Mouse (Mus musculus) lung, postnatal 0 days (tissue): ENCODE data around the gene Angptl8. TPM values are rescaled to one million over a fixed set of nuclear protein-coding genes. Genes with fewer than 3 reads are reported as not detected.
A peak's percentile ranks its signal among the peaks of the same experiment; 100 is the strongest.

ENCODE experiments used
- ATAC-seq: fragments of 200-750 bp; cut with Nextera tagmentation; 2 replicates; pipeline ENCODE4 v1.8.0; 2017; ENCODE audit warnings: moderate library complexity
- DNase-seq: peaks from one replicate; pipeline ENCODE4 v3.0.0-alpha.2; 2016; ENCODE audit warnings: low spot score
- H3K27ac ChIP-seq: fragments of 300-500 bp; sonication (generic); 2 replicates; pipeline ENCODE4 v1.5.1; 2014; ENCODE audit warnings: antibody characterized with exemption, mild to moderate bottlenecking, low read length, mixed read lengths
- H3K27me3 ChIP-seq: fragments of 300-500 bp; sonication (generic); replicated peaks from 2 replicates; pipeline ENCODE4 v1.6.1; 2014; ENCODE audit warnings: low read length, mixed read lengths; ENCODE audit not compliant: insufficient read depth
- H3K36me3 ChIP-seq: fragments of 300-500 bp; sonication (generic); 2 replicates; pipeline ENCODE4 v1.6.1; 2014; ENCODE audit warnings: low read length, mixed read lengths; ENCODE audit not compliant: insufficient read depth
- H3K4me1 ChIP-seq: fragments of 300-500 bp; sonication (generic); 2 replicates; pipeline ENCODE4 v1.6.1; 2014; ENCODE audit warnings: antibody characterized with exemption, low read depth, low read length, mixed read lengths; ENCODE audit not compliant: insufficient read depth
- H3K4me2 ChIP-seq: fragments of 300-500 bp; sonication (generic); replicated peaks from 2 replicates; pipeline ENCODE4 v1.6.1; 2014; ENCODE audit warnings: low read depth, mild to moderate bottlenecking, low read length, moderate library complexity, mixed read lengths
- H3K4me3 ChIP-seq: fragments of 300-500 bp; sonication (generic); 2 replicates; pipeline ENCODE4 v1.5.1; 2014; ENCODE audit warnings: low read depth, low read length
- H3K9ac ChIP-seq: fragments of 300-500 bp; sonication (generic); replicated peaks from 2 replicates; pipeline ENCODE4 v1.6.1; 2014; ENCODE audit warnings: low read depth, mild to moderate bottlenecking
- H3K9me3 ChIP-seq: fragments of 300-500 bp; sonication (generic); 2 replicates; pipeline ENCODE4 v1.6.1; 2016; ENCODE audit warnings: low read length, mixed read lengths
- CTCF ChIP-seq: IDR thresholded peaks from 2 replicates; pipeline ENCODE4 v1.5.1; 2016; ENCODE audit warnings: antibody characterized with exemption, mild to moderate bottlenecking
- EP300 ChIP-seq: IDR thresholded peaks from 2 replicates; pipeline ENCODE4 v1.6.1; 2016; ENCODE audit warnings: antibody characterized with exemption, mild to moderate bottlenecking, control low read depth
- WGBS: fragments of 180-500 bp; shearing (Covaris S2); extraction: QIAGEN DNeasy Blood & Tissue Kit; methylation state at CpG from one replicate; pipeline ENCODE4 v1.1.7; 2014; 5-methylcytosine and 5-hydroxymethylcytosine counted together
- microRNA-seq: library from miRNA; unstranded; fragments of <30 nt; microRNA quantifications from one replicate; pipeline ENCODE4, GENCODE M21; 2016
- polyA plus RNA-seq: library from polyadenylated mRNA; unstranded; fragments of >200 nt; fragmentation: Nextera tagmentation; extraction: Ambion mirVana; gene quantifications from 2 replicates; pipeline ENCODE4 v1.2.1, GENCODE M21; 2015

Angptl8 gene
- polyA plus RNA-seq, 1 experiment from 2014 or later: 7.4 TPM

DNA sequence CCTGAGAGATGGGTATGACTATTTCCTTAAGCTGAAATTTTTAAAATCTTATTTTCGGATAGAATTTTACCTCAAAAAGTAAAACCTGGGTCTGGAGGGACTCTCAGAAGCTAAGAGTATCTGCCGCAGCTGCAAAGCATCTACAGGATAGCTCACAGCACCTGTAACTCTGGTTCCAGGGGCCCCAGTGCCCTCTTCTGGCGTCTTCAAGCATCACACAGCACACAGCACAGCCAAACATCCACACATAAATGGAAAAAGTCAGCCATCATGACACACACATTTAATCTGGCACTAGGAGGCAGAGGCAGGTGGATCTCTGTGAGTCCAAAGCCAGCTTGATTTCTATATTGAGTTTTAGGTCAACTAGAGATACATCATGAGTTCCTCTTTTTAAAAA is 41.3 kb downstream of the Angptl8 start:
- H3K4me1 ChIP-seq: no peaks in the 10 kb centered on the region
- no peak overlapping the region for H3K27ac ChIP-seq
- H3K27me3 ChIP-seq: no peaks in the 10 kb centered on the region
- H3K36me3 ChIP-seq: no peaks in the 10 kb centered on the region
- no peak overlapping the region for H3K9ac ChIP-seq
- H3K9me3 ChIP-seq: no peaks in the 10 kb centered on the region
- DNase-seq (no peak), ATAC-seq (no peak)
- 57% methylated on average over 3 of the region's 3 CpGs for WGBS
- no peak overlapping the region for H3K4me2 ChIP-seq
- no peak for TF ChIP-seq EP300
- peak; percentile 26; the same call in 1 of the 2 replicates for TF ChIP-seq CTCF
- H3K4me3 ChIP-seq: no peak overlapping the region

Small RNA genes within 50 kb of the gene (microRNA-seq; reads per million reads assigned to microRNA genes)
- gene Mir7083: 13.2 reads per million, percentile 25 among the genes with 10 or more reads in this experiment

Other genes starting within 250 kb of the Angptl8 start
- gene Timm29, start 242.8 kb upstream of the Angptl8 start, polyA plus RNA-seq: 16.5 and 17.3 TPM in 2 replicates
- 28.3 and 30.3 TPM in 2 replicates for gene Yipf2, start 242.7 kb upstream of the Angptl8 start, polyA plus RNA-seq
- gene Smarca4, start 219.3 kb upstream of the Angptl8 start, polyA plus RNA-seq: 22.3 and 22.4 TPM in 2 replicates
- gene Ldlr, start 112.0 kb upstream of the Angptl8 start, polyA plus RNA-seq: 52.2 and 56.8 TPM in 2 replicates
- gene Spc24, start 75.2 kb upstream of the Angptl8 start, polyA plus RNA-seq: 13.4 and 15.7 TPM in 2 replicates
- gene Kank2, start 36.8 kb upstream of the Angptl8 start, polyA plus RNA-seq: 23.3 and 24.0 TPM in 2 replicates
- 35.8 and 43.2 TPM in 2 replicates for gene Dock6, start 17.1 kb downstream of the Angptl8 start, polyA plus RNA-seq
- gene Rab3d, start 82.7 kb downstream of the Angptl8 start, polyA plus RNA-seq: 28.4 and 31.0 TPM in 2 replicates
- 1.2 and 1.4 TPM in 2 replicates for gene Ccdc159, start 92.0 kb downstream of the Angptl8 start, polyA plus RNA-seq
- gene Tmem205, start 92.0 kb downstream of the Angptl8 start, polyA plus RNA-seq: 106 and 107 TPM in 2 replicates
- gene Plppr2, start 101.5 kb downstream of the Angptl8 start, polyA plus RNA-seq: 2.2 and 3.3 TPM in 2 replicates
- gene Swsap1, start 120.2 kb downstream of the Angptl8 start, polyA plus RNA-seq: 5.7 and 5.8 TPM in 2 replicates
- 5.7 and 7.4 TPM in 2 replicates for gene Epor, start 128.0 kb downstream of the Angptl8 start, polyA plus RNA-seq
- gene Rgl3, start 153.9 kb downstream of the Angptl8 start, polyA plus RNA-seq: 6.0 and 6.4 TPM in 2 replicates
- gene Ccdc151, start 167.1 kb downstream of the Angptl8 start, polyA plus RNA-seq: 5.3 and 6.0 TPM in 2 replicates
- 51.9 and 56.1 TPM in 2 replicates for gene Prkcsh, start 167.3 kb downstream of the Angptl8 start, polyA plus RNA-seq
- gene Elavl3, start 216.5 kb downstream of the Angptl8 start, polyA plus RNA-seq: 0.04 TPM in 1 of 2 replicates, not detected in the other
- gene Gm49318, start 235.7 kb downstream of the Angptl8 start, polyA plus RNA-seq: not detected in 2 replicates
- gene Zfp653, start 235.9 kb downstream of the Angptl8 start, polyA plus RNA-seq: 8.8 and 8.9 TPM in 2 replicates
- 21.3 and 21.9 TPM in 2 replicates for gene Ecsit, start 249.9 kb downstream of the Angptl8 start, polyA plus RNA-seq